Mouse (Mus musculus): ENCODE measurements around the gene Hyal3. TPM values are rescaled to one million over a fixed set of nuclear protein-coding genes. Genes with fewer than 3 reads are reported as not detected.

The Hyal3 gene
- total RNA-seq, 2 experiments from 2014 or later, result 0.99 to 1.6 TPM

DNA sequence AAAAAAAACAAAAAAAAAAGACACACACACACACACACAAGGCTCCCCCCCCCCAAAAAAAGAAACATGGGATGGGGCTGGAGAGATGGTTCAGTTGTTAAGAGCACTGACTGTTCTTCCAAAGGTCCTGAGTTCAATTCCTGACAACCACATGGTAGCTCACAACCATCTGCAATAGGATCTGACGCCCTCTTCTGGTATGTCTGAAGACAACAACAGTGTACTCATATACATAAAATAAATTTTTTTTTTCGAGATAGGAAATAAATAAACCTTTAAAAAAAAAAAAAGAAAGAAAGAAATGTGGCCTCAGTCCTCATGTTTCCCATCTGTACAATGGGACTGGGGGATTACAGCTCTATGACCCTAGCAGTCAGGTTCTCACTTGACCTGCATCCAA is 36.8 kb downstream of the Hyal3 start:
- DNase-seq, result no peak

- DNase-seq, result no peak
Observed at GRCm38 (mm10) chr9:107618098-107618497, 37.5 kb downstream of the Hyal3 start.

- peak; percentile 54 to 76 for DNase-seq
Observed at GRCm38 (mm10) chr9:107618778-107619545, 38.3 kb downstream of the Hyal3 start.

GRCm38 (mm10) chr9:107619546-107619879 is 38.9 kb downstream of the Hyal3 start:
- peak; percentile 59 to 66 for DNase-seq

GRCm38 (mm10) chr9:107620954-107621353 is 40.3 kb downstream of the Hyal3 start:
- no peak for DNase-seq

DNA sequence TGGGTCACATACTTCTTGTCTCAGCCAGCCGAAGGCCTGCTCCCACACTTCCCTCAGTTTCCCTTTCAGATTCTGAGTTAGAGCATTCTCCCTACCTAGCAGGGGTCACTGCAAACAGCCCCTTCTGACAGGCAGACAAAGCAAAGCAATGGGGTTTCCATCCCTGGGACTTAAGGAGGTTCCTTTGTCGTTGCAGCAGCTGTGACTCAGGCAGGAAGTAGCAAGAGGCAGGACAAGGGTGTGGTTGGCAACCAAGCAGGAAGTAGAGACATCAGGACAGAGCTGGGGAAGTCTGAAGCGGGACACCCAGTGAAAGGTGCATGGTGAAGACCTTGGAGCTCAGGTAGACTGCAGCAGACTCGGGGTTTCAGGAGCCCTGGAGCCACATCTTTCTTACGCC is 43.9 kb downstream of the Hyal3 start:
- peak in 1 of 2 experiments; percentile 39 for DNase-seq

- no peak for DNase-seq
Observed at GRCm38 (mm10) chr9:107624951-107625350, 44.3 kb downstream of the Hyal3 start.

- no peak for DNase-seq
Observed at GRCm38 (mm10) chr9:107625351-107626128, 44.9 kb downstream of the Hyal3 start.

DNA sequence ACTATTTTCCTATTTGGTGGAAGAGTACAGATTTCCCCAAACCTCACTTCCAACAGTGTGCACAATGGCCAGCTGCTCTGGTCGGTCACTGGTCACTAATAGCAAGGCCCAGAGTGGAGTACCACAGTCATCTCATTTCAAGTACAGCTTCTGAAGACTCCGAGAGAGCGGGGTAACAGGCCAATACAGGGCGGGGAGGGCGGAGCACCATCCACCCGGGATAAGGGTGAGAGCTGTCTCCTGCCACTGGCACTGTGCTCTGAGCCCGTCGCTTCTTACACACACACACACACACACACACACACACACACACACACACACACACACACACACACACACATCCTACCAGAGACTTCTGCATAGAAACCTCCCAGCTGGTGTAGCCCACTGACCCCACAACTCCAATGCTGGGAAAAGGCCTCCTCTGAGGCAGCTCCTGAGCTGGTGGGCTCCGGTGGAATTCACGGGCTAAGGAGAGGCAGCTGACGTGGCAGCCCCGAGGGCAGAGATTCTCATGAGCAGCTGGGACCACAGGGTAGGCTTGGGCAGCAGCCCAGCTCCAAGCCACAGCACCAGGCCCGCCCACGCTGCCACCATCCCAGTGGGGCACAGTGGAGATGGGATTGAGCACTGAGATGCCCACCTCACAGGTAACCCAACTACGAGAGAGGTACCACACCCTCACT is 45.7 kb downstream of the Hyal3 start:
- no peak for DNase-seq

DNA sequence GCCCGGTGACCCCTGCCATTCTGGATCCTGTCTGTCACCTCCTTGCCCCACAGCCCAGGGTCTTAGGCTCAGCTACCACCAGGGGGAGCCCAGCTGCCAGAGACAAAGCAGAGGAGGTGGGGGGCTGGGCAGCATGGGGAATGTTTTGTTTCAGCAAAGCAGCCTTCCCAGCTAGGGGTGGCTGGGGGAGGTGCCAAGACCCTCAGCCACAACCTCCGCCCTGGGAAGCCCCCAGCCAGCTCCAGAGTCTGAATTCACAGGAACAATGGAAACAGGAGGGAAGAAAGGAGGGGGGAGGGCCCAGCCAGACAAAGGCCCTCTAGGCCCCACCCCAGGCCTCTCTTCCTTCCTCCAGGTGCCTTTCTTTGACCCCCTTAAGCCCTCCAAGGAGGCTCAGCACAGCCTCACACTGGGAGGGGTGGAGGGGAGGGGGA is 46.2 kb downstream of the Hyal3 start:
- peak; percentile 76 to 91 for DNase-seq

DNA sequence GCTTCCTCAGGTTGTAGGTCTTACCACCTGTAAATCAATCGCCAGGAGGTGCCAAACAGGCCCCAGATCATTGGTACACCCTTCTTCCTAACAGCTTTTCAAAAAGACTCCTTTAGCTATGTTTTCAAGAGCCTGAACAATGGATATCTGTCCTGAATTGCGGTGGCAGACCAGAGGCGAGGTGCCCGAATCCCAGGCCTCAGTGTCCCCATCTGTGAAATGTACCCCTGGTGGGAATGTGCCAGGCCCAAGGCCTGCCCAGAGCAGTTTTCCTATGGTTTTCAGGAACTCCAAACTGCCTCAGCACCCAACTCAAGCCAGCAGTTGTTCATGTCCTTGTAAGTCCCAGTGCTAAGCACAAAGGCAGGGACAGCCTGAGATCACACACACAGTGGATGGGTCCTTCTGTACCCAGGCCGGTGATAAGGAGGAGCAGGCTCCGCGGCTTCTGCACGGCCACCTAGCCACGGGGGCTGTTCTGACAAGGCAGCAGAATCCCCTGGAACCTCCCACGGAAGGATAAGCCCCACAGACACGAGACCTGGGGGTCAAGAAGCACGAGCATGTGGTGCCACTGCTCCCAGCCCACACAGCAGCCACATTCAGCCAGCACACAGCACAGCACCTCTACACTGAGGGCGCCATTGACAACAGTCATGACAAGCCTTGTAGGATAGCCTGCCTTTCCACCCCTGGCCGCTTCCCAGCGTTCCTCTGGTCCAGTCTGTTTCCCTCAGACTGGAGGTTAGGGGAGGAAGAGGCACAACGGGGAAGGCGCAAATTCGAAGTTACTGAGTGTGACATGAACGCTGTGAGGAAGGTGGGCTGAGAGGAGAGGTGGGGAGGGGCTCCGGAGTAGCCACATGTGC is 47.0 kb downstream of the Hyal3 start:
- DNase-seq, result no peak

GRCm38 (mm10) chr9:107628721-107629410 is 48.2 kb downstream of the Hyal3 start:
- DNase-seq, result peak; percentile 49 to 53

DNA sequence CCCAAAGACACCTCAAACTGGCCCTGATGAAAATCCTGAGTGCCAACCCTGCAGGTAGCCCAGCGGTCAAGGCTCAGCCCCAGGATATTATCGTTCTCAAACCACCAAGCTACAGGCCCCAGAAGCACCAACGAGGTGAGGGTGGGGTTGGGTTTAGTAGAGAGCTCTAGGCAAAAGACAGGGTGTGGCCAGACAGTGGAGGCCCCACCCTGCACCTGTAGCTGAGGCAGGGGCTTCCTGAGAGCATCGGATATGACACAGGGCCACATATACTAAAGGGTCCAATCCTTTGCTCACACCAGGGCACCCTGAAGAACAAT is 48.8 kb downstream of the Hyal3 start:
- DNase-seq, result no peak

DNA sequence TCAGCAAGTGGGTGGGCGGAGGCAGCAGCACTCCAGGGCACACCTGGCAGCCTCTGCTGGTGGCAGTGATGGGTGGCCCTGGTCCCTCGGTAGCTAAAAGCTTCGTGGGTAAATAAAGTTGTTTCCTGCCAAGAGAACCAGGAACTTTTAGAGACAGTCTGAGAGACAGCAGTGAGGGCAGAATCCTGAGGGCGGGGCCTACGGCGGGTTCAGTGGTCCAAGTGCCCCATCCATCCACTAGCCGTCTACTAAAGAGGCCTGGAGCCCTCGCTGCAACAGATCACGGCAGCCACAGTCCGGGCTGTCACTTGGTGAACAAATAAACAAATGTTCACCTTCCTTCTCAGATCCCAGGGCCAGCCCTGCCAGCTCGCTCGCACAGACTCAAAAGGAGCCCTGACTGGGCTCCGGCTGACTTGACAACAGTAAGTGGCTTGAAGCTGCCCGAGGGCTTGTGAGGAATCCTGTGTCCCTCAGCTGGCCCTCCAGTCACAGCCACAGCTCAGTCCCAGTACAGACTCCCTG is 49.3 kb downstream of the Hyal3 start:
- no peak for DNase-seq

GRCm38 (mm10) chr9:107630576-107630975 is 50.0 kb downstream of the Hyal3 start:
- DNase-seq, result no peak

GRCm38 (mm10) chr9:107631311-107631826 is 50.8 kb downstream of the Hyal3 start:
- no peak for DNase-seq

DNA sequence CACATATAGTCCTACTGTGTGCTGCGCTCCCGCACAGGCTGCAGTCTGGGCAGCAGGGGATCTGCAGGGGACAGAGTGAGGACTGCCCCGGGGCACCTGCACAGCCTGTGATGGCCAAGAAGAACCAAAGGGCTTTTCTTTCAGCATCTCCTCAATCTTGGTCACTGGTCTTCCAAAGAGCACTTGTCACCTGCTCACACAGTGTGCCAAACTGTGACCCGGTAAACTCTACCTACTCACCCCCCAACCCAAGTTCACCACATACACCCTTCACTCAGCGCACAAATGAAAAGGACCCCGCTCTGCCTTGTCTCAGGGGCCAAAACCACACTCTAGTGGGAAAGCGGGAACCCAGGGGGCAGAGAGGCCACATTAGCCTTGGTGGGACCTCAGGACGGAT is 51.2 kb downstream of the Hyal3 start:
- DNase-seq, result no peak

DNA sequence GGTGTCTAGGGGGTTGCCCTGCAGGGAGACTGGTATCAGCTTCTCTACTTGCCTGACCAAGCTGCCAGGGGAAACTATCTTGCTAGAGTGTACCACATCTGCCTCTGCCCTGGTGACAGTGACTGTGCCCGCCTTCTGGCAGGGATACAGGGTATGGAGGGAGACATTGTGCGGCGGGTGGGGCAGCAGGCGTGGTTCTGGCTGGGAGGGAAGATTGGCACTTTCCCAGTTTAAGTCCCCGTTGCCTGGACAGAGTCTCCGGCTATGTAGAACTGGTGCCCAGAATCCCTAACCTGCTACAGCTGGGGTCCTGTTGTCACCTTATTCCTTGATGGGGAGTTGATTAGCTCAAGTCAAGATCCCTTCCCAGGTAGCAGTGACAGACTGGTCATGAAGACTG is 51.9 kb downstream of the Hyal3 start:
- peak; percentile 51 to 60 for DNase-seq

DNA sequence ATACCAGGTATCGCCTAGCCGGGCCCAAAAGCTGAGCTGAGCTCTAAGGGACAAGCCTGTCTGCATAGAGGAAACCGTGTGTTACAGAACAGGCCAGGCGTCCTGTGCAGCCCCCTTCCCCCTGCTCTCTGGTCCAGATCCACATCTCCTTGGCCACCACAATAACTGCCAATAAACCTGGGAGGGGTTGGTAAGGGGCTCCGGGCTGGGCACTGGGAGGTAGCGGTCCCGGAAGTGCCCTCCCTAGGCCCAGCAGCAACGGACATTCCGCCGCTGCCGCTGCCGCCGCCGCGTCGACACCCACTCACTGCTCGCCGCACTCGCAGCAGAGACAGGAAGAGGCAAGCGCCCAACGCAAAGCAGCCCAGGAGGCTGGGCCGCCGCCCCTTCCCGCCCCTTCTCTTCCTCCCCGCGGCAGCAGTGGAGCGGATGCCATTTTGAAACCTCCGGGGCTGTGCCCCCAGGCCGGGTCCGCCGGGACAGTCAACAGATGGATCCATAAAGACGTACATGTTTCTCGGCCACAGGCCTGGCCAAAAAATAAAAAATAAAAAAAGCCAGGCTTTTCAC is 52.6 kb downstream of the Hyal3 start:
- peak; percentile 87 to 91 for DNase-seq

- DNase-seq, result peak in 1 of 2 experiments; percentile 43
Observed at GRCm38 (mm10) chr9:107633661-107634405, 53.2 kb downstream of the Hyal3 start.

Data from adrenal gland, postnatal 36 days (tissue).